18 mouse cellular contexts compared by ENCODE assay signal in genomic region chr3:104514510-104514909, GRCm38 (mm10).
"Had no signal": no experiment of that assay in that cellular context is flagged by ENCODE, and none has a peak within 500 bp of the region (broad histone marks: within the 10 kb centered on the region; RNA-seq: fewer than 3 reads in every experiment).

No protein-coding gene starts in this region.

- DNase-seq: lung, adult 18-20 months; lung, embryonic 14.5 days; lung, postnatal 10 days; lung, postnatal 4 days; midbrain, embryonic 14.5 days; retina, postnatal 1 day; right cerebral cortex, adult 18-20 months; right cerebral cortex, postnatal 25 days; right cerebral cortex, postnatal 4 days; thymus, adult 18-20 months; thymus, postnatal 14 days; thymus, postnatal 36 days had no signal

- H3K9ac ChIP-seq: lung, embryonic 14.5 days; midbrain, embryonic 12.5 days; neural tube, embryonic 13.5 days; neural tube, embryonic 15.5 days had no signal

- ATAC-seq: midbrain, embryonic 16.5 days had no signal

- H3K4me3 ChIP-seq: midbrain, embryonic 10.5 days; midbrain, embryonic 12.5 days; myocyte; neural tube, embryonic 13.5 days; neural tube, embryonic 15.5 days had no signal

- H3K27me3 ChIP-seq: midbrain, embryonic 12.5 days; neural tube, embryonic 13.5 days; neural tube, embryonic 15.5 days had no signal

- H3K9me3 ChIP-seq: midbrain, embryonic 10.5 days; midbrain, embryonic 12.5 days; neural tube, embryonic 13.5 days; neural tube, embryonic 15.5 days had no signal

- H3K36me3 ChIP-seq: midbrain, embryonic 10.5 days; midbrain, embryonic 12.5 days; neural tube, embryonic 13.5 days; neural tube, embryonic 15.5 days had no signal

- H3K27ac ChIP-seq: midbrain, embryonic 10.5 days; midbrain, embryonic 12.5 days; neural tube, embryonic 13.5 days; neural tube, embryonic 15.5 days had no signal

- H3K4me2 ChIP-seq: lung, embryonic 14.5 days; midbrain, embryonic 12.5 days; neural tube, embryonic 13.5 days; neural tube, embryonic 15.5 days had no signal
